Mouse (Mus musculus) neural tube, embryonic 14.5 days (tissue): ENCODE data around the gene Wdtc1. TPM values are rescaled to one million over a fixed set of nuclear protein-coding genes. Genes with fewer than 3 reads are reported as not detected.

Source experiments
- ATAC-seq: fragments of 200-750 bp; cut with Nextera tagmentation; 2 replicates; pipeline ENCODE4 v1.8.0; 2017; ENCODE audit warnings: low read depth, mild to moderate bottlenecking, moderate TSS enrichment, moderate library complexity
- H3K27ac ChIP-seq: fragments of 300-500 bp; sonication (generic); 2 replicates; pipeline ENCODE4 v1.5.1; 2014; ENCODE audit warnings: low read depth, mild to moderate bottlenecking, control low read depth, low read length, moderate library complexity, mixed read lengths
- H3K27me3 ChIP-seq: fragments of 300-500 bp; sonication (generic); 2 replicates; pipeline ENCODE4 v1.6.1; 2014; ENCODE audit warnings: low read length; ENCODE audit not compliant: control insufficient read depth, insufficient read depth
- H3K36me3 ChIP-seq: fragments of 300-500 bp; sonication (generic); 2 replicates; pipeline ENCODE4 v1.6.1; 2014; ENCODE audit warnings: low read length, mixed read lengths; ENCODE audit not compliant: control insufficient read depth, insufficient read depth
- H3K4me1 ChIP-seq: fragments of 300-500 bp; sonication (generic); 2 replicates; pipeline ENCODE4 v1.6.1; 2014; ENCODE audit warnings: low read length; ENCODE audit not compliant: control insufficient read depth, insufficient read depth
- H3K4me2 ChIP-seq: fragments of 300-500 bp; sonication (generic); 2 replicates; pipeline ENCODE4 v1.6.1; 2014; ENCODE audit warnings: mild to moderate bottlenecking, low read depth, low read length, control low read depth
- H3K4me3 ChIP-seq: fragments of 300-500 bp; sonication (generic); 2 replicates; pipeline ENCODE4 v1.5.1; 2014; ENCODE audit warnings: low read depth, low read length, control low read depth, mixed read lengths
- H3K9ac ChIP-seq: fragments of 300-500 bp; sonication (generic); replicated peaks from 2 replicates; pipeline ENCODE4 v1.6.1; 2014; ENCODE audit warnings: low read depth, mild to moderate bottlenecking, control low read depth, low read length, mixed read lengths
- H3K9me3 ChIP-seq: fragments of 300-500 bp; sonication (generic); 2 replicates; pipeline ENCODE4 v1.6.1; 2016; ENCODE audit warnings: low read length; ENCODE audit not compliant: control insufficient read depth
- WGBS: fragments of 180-500 bp; shearing (Covaris S2); extraction: QIAGEN DNeasy Blood & Tissue Kit; methylation state at CpG from one replicate; pipeline ENCODE4 v1.1.7; 2014; 5-methylcytosine and 5-hydroxymethylcytosine counted together
- polyA plus RNA-seq: library from polyadenylated mRNA; unstranded; fragments of >200 nt; fragmentation: Nextera tagmentation; extraction: Ambion mirVana; gene quantifications from 2 replicates; pipeline ENCODE4 v1.2.1, GENCODE M21; 2014

The Wdtc1 gene
- polyA plus RNA-seq = 22.3 and 24.5 TPM in 2 replicates

GRCm38 (mm10) chr4:133353367-133354365 is at the start of gene Wdtc1:
Gene Wdtc1 (minus strand): TSS chr4:133353481.
- no peak within 1 kb of the TSS for H3K4me3 ChIP-seq
- no peaks in the 10 kb centered on the region for H3K27me3 ChIP-seq
- H3K9ac ChIP-seq = no peak within 1 kb of the TSS
- H3K27ac ChIP-seq = no peak within 1 kb of the TSS
- H3K4me1 ChIP-seq = no peaks in the 10 kb centered on the region
- 90% methylated on average over 23 of the region's 23 CpGs for WGBS
- H3K4me2 ChIP-seq = no peak within 1 kb of the TSS
- no peaks in the 10 kb centered on the region for H3K9me3 ChIP-seq
- no peak for ATAC-seq
- H3K36me3 ChIP-seq = no peaks in the 10 kb centered on the region

DNA sequence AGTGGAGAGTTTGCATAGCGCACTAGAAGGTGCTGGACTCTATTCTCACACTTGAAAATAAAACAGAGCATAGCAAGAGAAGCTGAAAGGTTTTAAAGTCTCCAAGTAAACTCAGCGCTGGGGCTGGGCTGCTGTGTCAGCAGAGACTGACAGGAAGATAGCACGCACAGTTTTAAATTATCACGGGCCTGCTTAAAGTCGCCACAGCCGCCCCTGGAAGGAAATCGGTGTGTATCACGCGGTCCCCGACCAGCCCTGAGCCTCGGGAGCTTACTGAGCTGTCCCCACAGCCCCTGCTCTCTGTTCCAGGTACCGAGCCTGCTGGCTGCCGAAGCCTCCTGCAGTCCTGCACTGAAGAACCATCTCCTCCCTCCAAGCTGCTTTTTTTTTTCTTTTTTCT is 48.7 kb upstream of the Wdtc1 start:
- no peaks in the 10 kb centered on the region for H3K4me1 ChIP-seq
- no peak overlapping the region for H3K9ac ChIP-seq
- 71% methylated on average over 13 of the region's 13 CpGs for WGBS
- no peaks in the 10 kb centered on the region for H3K9me3 ChIP-seq
- no peak overlapping the region for H3K27ac ChIP-seq
- no peak for ATAC-seq
- H3K4me3 ChIP-seq = no peak overlapping the region
- no peaks in the 10 kb centered on the region for H3K36me3 ChIP-seq
- H3K4me2 ChIP-seq = no peak overlapping the region
- no peaks in the 10 kb centered on the region for H3K27me3 ChIP-seq

DNA sequence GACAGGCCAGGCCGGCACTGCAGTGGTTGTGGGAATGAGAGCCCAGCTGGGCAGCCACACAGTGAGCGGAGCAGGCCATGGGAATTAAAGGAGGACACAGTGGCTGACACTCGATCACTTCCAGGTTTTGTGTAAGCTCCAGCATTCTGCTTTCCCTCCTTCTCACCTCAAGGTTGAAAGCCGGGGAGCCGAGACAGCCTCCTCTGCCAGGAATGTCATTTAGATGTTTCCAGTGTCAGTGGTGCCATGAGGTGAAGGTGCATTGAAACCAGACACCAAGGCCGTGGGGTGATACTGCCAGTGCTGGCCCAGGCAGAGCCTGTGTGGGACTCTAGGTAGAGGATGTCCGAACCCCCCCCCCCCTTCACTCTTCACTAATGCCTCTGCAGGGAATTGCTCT is 46.8 kb upstream of the Wdtc1 start:
- H3K9ac ChIP-seq = no peak overlapping the region
- H3K9me3 ChIP-seq = no peaks in the 10 kb centered on the region
- no peaks in the 10 kb centered on the region for H3K27me3 ChIP-seq
- no peaks in the 10 kb centered on the region for H3K36me3 ChIP-seq
- peaks cover 6% of the 10 kb centered on the region for H3K4me1 ChIP-seq
- no peak overlapping the region for H3K4me3 ChIP-seq
- ATAC-seq = no peak
- WGBS = 70% methylated on average over 7 of the region's 7 CpGs
- H3K4me2 ChIP-seq = no peak overlapping the region
- H3K27ac ChIP-seq = no peak overlapping the region

GRCm38 (mm10) chr4:133399509-133399908 is 46.2 kb upstream of the Wdtc1 start:
- Histone ChIP-seq H3K4me3 (no peak overlapping the region), H3K9ac (no peak overlapping the region), H3K4me1 (peaks cover 9% of the 10 kb centered on the region), H3K4me2 (no peak overlapping the region), H3K36me3 (no peaks in the 10 kb centered on the region), H3K27me3 (no peaks in the 10 kb centered on the region), H3K9me3 (no peaks in the 10 kb centered on the region), H3K27ac (no peak overlapping the region)
- no peak for ATAC-seq
- WGBS = 94% methylated on average over 6 of the region's 6 CpGs

DNA sequence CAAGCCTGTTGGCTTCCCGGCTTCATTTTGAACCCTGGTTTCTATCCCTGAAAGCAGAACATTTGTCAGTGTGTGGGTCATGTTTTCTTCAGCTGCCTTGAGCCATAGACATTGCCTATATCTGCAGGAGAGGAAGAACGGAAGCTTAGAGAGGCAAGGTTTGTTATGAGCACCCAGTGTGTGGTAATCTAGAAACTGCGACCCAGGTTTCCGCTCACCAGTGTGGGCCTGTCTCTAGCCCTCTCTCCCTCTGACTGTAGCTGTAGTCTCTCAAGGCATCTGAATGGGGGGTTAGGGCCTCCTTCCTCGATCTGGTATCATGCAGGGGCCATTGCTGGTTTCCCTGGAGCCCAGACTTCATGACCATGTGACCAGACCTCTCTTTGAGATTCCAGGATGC is 45.3 kb upstream of the Wdtc1 start:
- no peak overlapping the region for H3K27ac ChIP-seq
- H3K4me1 ChIP-seq = peaks cover 9% of the 10 kb centered on the region
- no peak for ATAC-seq
- H3K9ac ChIP-seq = no peak overlapping the region
- H3K9me3 ChIP-seq = no peaks in the 10 kb centered on the region
- H3K4me3 ChIP-seq = no peak overlapping the region
- no peak overlapping the region for H3K4me2 ChIP-seq
- no peaks in the 10 kb centered on the region for H3K27me3 ChIP-seq
- no peaks in the 10 kb centered on the region for H3K36me3 ChIP-seq
- WGBS = 78% methylated on average over 5 of the region's 5 CpGs

DNA sequence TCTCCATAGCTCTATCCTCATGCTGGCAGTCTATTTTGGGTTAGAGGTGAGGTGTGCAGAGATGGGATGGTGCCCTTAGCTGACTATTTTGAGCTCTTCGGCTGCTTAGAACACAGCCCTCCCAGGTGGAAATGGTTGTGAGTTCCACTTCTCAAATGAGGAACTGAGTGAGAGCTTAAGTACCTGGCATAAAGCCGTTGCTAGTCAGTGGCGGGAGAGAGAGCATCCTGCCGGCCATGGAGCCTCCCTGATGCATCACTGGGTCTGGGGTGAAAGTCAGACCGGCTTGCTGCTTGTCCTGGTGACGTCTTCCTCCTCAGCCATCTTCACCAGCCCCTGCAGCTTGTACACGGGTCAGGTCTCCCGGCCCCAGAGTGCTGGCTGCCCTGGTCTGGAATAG is 44.7 kb upstream of the Wdtc1 start:
- ATAC-seq = no peak
- H3K4me1 ChIP-seq = peaks cover 9% of the 10 kb centered on the region

GRCm38 (mm10) chr4:133397299-133397698 is 44.0 kb upstream of the Wdtc1 start:
- Histone ChIP-seq H3K9ac (no peak overlapping the region), H3K27ac (no peak overlapping the region), H3K9me3 (no peaks in the 10 kb centered on the region), H3K4me1 (peaks cover 9% of the 10 kb centered on the region), H3K27me3 (no peaks in the 10 kb centered on the region), H3K4me2 (no peak overlapping the region), H3K36me3 (no peaks in the 10 kb centered on the region), H3K4me3 (no peak overlapping the region)
- 29% methylated on average over 5 of the region's 5 CpGs for WGBS
- no peak for ATAC-seq

More for the DNA sequence above, 44.7 kb upstream of the Wdtc1 start:
- no peak overlapping the region for H3K4me3 ChIP-seq
- no peak overlapping the region for H3K27ac ChIP-seq
- no peak overlapping the region for H3K4me2 ChIP-seq
- H3K9me3 ChIP-seq = no peaks in the 10 kb centered on the region
- H3K9ac ChIP-seq = no peak overlapping the region
- 89% methylated on average over 8 of the region's 8 CpGs for WGBS
- H3K27me3 ChIP-seq = no peaks in the 10 kb centered on the region
- no peaks in the 10 kb centered on the region for H3K36me3 ChIP-seq

DNA sequence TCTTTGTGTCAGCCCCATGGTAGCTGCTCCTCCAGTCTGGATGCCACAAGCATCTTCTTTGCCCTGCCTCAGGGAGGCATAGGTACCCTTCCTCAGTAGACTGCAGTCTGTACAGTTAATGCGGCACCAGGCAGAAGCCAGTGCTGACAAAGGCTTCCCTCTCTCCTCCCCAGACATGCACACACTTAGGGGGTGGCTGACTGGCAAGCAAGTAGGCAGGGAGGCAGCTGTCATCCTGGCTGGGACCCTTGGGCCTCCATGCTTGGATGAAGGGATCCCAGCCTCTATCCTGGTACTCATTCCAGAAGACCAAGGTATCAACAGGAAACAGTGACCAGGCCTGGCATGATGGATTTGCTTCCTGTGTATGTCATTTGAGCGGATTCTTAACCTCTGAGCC is 42.8 kb upstream of the Wdtc1 start:
- ATAC-seq = no peak
- Histone ChIP-seq H3K4me2 (no peak overlapping the region), H3K36me3 (no peaks in the 10 kb centered on the region), H3K27me3 (no peaks in the 10 kb centered on the region), H3K9me3 (no peaks in the 10 kb centered on the region), H3K4me1 (peaks cover 9% of the 10 kb centered on the region), H3K27ac (no peak overlapping the region), H3K4me3 (no peak overlapping the region), H3K9ac (no peak overlapping the region)
- 80% methylated on average over 2 of the region's 2 CpGs for WGBS

GRCm38 (mm10) chr4:133394981-133395573 is 41.8 kb upstream of the Wdtc1 start:
- WGBS = 85% methylated on average over 4 of the region's 4 CpGs
- Histone ChIP-seq H3K36me3 (no peaks in the 10 kb centered on the region), H3K27ac (no peak overlapping the region)

More at GRCm38 (mm10) chr4:133394981-133395573, 41.8 kb upstream of the Wdtc1 start:
- no peak for ATAC-seq
- H3K4me2 ChIP-seq = no peak overlapping the region
- H3K4me1 ChIP-seq = peaks cover 9% of the 10 kb centered on the region
- no peaks in the 10 kb centered on the region for H3K27me3 ChIP-seq
- no peak overlapping the region for H3K4me3 ChIP-seq
- H3K9ac ChIP-seq = no peak overlapping the region
- H3K9me3 ChIP-seq = no peaks in the 10 kb centered on the region
